Mouse (Mus musculus) hindbrain, embryonic 14.5 days (tissue): ENCODE measurements at regions not wholly inside any gene's neighbourhood (a gene's known extent, or its start where the extent isn't known, plus 50 kb on each side); places are given as distances from the start of the nearest gene placed in this dataset.

Experiments
- ATAC-seq: fragments of 200-750 bp; cut with Nextera tagmentation; 2 replicates; pipeline ENCODE4 v1.8.0; 2017; ENCODE audit warnings: moderate number of reproducible peaks, mild to moderate bottlenecking, moderate TSS enrichment, moderate library complexity; ENCODE audit not compliant: low FRiP score
- DNase-seq: peaks from one replicate; pipeline ENCODE4 v3.0.0-alpha.2; 2015; ENCODE audit warnings: low spot score
- H3K27ac ChIP-seq: fragments of 300-500 bp; sonication (generic); 2 replicates; pipeline ENCODE4 v1.5.1; 2014; ENCODE audit warnings: mild to moderate bottlenecking, moderate library complexity
- H3K27me3 ChIP-seq: fragments of 300-500 bp; sonication (generic); 2 replicates; pipeline ENCODE4 v1.6.1; 2014; ENCODE audit warnings: mild to moderate bottlenecking, low read length, mixed read lengths; ENCODE audit not compliant: control insufficient read depth, insufficient read depth
- H3K36me3 ChIP-seq: fragments of 300-500 bp; sonication (generic); replicated peaks from 2 replicates; pipeline ENCODE4 v1.6.1; 2014; ENCODE audit not compliant: control insufficient read depth, insufficient read depth
- H3K4me1 ChIP-seq: fragments of 300-500 bp; sonication (generic); replicated peaks from 2 replicates; pipeline ENCODE4 v1.6.1; 2014; ENCODE audit warnings: antibody characterized with exemption, low read length, mixed read lengths; ENCODE audit not compliant: control insufficient read depth, insufficient read depth
- H3K4me2 ChIP-seq: fragments of 300-500 bp; sonication (generic); replicated peaks from 2 replicates; pipeline ENCODE4 v1.6.1; 2014; ENCODE audit warnings: mild to moderate bottlenecking, moderate library complexity
- H3K4me3 ChIP-seq: fragments of 300-500 bp; sonication (generic); replicated peaks from 2 replicates; pipeline ENCODE4 v1.5.1; 2014; ENCODE audit warnings: mild to moderate bottlenecking, low read length
- H3K9ac ChIP-seq: fragments of 300-500 bp; sonication (generic); 2 replicates; pipeline ENCODE4 v1.6.1; 2014
- H3K9me3 ChIP-seq: fragments of 300-500 bp; sonication (generic); 2 replicates; pipeline ENCODE4 v1.6.1; 2016; ENCODE audit warnings: low read length; ENCODE audit not compliant: control insufficient read depth
- WGBS: fragments of 180-500 bp; shearing (Covaris S2); extraction: QIAGEN DNeasy Blood & Tissue Kit; methylation state at CpG from one replicate; pipeline ENCODE4 v1.1.7; 2014; 5-methylcytosine and 5-hydroxymethylcytosine counted together

DNA sequence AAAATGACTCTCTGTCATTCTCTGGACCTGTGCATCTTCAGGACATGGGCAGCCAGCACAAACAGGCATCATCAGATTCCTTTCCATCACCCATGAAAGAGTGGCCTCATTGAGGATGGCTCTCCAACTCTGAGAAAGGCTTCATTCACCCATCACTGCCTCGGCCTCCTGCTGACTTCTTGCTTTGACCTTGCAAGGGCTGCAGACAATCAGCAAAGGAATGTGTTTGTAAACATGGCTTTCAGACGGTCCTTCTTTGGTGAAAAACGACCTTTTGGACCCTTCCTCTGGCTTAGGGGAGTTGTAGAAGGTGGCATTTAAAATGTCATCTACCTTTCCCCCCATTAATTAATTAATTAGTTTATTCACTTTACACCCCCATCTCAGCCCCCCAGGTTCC, 134.3 kb downstream of the Moxd1 start:
- Histone ChIP-seq H3K27ac (no peak overlapping the region), H3K36me3 (no peaks in the 10 kb centered on the region), H3K4me2 (no peak overlapping the region), H3K4me3 (no peak overlapping the region), H3K4me1 (no peaks in the 10 kb centered on the region), H3K9ac (no peak overlapping the region), H3K9me3 (no peaks in the 10 kb centered on the region), H3K27me3 (no peaks in the 10 kb centered on the region)
- DNase-seq = no peak
- no peak for ATAC-seq
- WGBS = 7% methylated on average over 3 of the region's 3 CpGs

DNA sequence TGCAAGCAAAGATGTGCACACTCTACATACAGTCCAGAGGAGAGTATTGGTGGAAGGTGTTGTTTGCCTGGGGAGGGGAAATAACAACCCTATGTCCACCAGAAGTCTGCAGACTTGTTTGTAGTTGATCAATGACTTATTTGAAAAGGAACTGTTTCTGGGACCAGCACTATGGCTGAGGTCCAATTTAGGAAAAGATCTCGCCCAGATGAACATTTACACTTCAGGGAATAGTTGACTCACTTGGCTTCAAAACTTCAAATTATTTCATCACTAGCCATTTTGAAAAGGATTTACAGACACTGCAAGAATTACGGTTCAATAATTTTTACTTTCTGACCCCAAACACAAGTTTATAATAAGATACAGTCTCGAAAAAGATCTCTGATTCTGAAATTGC, 138.1 kb downstream of the Moxd1 start:
- WGBS = 90% methylated on average over 3 of the region's 3 CpGs
- no peak overlapping the region for H3K4me2 ChIP-seq
- H3K36me3 ChIP-seq = no peaks in the 10 kb centered on the region
- H3K9me3 ChIP-seq = no peaks in the 10 kb centered on the region
- H3K4me3 ChIP-seq = no peak overlapping the region
- H3K27ac ChIP-seq = no peak overlapping the region
- ATAC-seq (no peak), DNase-seq (no peak)
- H3K27me3 ChIP-seq = no peaks in the 10 kb centered on the region
- no peaks in the 10 kb centered on the region for H3K4me1 ChIP-seq
- H3K9ac ChIP-seq = no peak overlapping the region

DNA sequence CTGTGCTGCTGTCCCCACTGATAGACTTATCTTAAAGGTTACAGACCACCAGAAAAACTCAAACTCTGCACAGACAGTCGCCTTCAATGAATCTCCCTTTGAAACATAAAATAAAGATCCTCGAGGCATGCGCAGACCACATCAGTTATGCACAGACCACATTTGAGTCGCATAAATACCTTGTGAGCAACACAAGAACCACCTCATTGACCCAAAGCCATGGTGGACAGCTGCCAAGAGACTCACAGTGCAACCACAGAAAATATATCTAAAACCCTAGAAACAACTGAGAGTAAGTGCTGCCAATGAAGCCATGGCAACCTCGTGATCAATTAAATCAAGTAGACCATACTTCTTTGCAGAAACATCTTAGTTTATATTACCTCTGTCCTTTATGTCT, 142.1 kb downstream of the Moxd1 start:
- Histone ChIP-seq H3K4me3 (no peak overlapping the region), H3K36me3 (no peaks in the 10 kb centered on the region), H3K4me1 (no peaks in the 10 kb centered on the region), H3K4me2 (no peak overlapping the region), H3K9ac (no peak overlapping the region), H3K9me3 (no peaks in the 10 kb centered on the region), H3K27ac (no peak overlapping the region), H3K27me3 (no peaks in the 10 kb centered on the region)
- DNase-seq (no peak), ATAC-seq (no peak)
- WGBS = 79% methylated on average over 5 of the region's 5 CpGs

DNA sequence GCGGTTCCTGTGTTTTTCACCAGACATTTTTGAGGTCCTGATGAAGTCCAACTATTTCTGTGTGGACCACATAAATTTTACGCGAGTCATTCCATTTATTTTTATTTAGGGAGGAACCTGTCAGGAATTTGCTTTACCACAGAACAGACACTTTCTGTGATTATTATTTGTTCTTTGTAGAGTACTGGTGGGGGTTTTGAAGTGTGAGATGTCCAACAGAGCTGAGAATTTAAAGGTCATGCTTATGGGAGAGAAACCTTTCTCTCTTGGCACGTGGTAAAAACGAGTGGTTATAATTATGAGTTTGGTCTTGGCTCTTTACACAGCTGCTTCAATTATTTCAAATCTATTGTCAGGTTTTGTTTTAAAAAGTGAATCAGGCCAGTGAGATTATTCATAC, 143.7 kb downstream of the Moxd1 start:
- H3K4me3 ChIP-seq = no peak overlapping the region
- H3K36me3 ChIP-seq = no peaks in the 10 kb centered on the region
- 74% methylated on average over 5 of the region's 5 CpGs for WGBS
- no peak for DNase-seq
- ATAC-seq = no peak
- no peaks in the 10 kb centered on the region for H3K4me1 ChIP-seq
- no peak overlapping the region for H3K4me2 ChIP-seq
- H3K9ac ChIP-seq = no peak overlapping the region
- H3K27me3 ChIP-seq = no peaks in the 10 kb centered on the region
- no peak overlapping the region for H3K27ac ChIP-seq
- H3K9me3 ChIP-seq = no peaks in the 10 kb centered on the region

DNA sequence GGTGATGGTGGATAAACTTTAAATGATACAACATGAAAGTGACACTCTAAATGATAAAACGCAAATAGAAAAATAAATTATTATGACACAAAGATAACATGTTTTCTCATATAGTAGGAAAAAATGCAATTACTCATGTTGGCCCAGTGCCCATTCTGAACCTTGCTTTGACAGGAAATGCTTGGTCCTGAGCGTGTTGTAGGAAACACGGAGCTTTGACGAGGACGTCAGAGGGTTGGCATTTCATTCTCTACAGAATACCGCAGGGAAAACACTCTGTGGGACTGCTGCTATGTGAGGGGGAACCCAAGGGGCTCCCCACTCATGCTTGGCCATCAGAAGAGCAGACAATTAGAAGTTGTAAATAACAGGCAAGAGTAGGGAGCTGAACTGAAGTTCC, 150.6 kb downstream of the Moxd1 start:
- 68% methylated on average over 6 of the region's 6 CpGs for WGBS
- Histone ChIP-seq H3K9ac (no peak overlapping the region), H3K4me3 (no peak overlapping the region), H3K36me3 (no peaks in the 10 kb centered on the region), H3K27me3 (no peaks in the 10 kb centered on the region), H3K4me1 (no peaks in the 10 kb centered on the region), H3K9me3 (no peaks in the 10 kb centered on the region), H3K27ac (no peak overlapping the region), H3K4me2 (no peak overlapping the region)
- DNase-seq (no peak), ATAC-seq (no peak)

DNA sequence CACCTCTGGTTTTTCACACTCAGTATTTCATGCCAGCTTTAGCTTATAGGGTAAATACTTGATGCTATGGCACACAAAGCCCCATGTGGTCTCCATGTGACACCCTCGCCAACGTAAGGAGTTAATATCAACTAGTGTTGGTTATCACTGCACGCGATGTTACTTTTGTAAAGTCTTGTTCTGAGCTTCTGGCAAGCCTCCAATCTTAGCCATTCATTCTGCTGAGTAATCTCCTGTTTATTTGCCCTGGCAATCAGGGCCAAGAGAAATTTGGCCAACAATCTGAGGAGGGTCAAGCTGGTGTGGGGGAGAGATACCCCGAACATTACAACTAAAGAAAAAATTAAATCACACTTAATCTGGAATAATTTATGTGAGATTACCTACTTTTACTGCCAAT, 156.0 kb downstream of the Moxd1 start:
- Histone ChIP-seq H3K4me1 (no peaks in the 10 kb centered on the region), H3K9me3 (no peaks in the 10 kb centered on the region), H3K27ac (no peak overlapping the region), H3K36me3 (no peaks in the 10 kb centered on the region), H3K4me3 (no peak overlapping the region), H3K4me2 (no peak overlapping the region), H3K27me3 (no peaks in the 10 kb centered on the region), H3K9ac (no peak overlapping the region)
- 73% methylated on average over 5 of the region's 5 CpGs for WGBS
- DNase-seq = no peak
- ATAC-seq = no peak

DNA sequence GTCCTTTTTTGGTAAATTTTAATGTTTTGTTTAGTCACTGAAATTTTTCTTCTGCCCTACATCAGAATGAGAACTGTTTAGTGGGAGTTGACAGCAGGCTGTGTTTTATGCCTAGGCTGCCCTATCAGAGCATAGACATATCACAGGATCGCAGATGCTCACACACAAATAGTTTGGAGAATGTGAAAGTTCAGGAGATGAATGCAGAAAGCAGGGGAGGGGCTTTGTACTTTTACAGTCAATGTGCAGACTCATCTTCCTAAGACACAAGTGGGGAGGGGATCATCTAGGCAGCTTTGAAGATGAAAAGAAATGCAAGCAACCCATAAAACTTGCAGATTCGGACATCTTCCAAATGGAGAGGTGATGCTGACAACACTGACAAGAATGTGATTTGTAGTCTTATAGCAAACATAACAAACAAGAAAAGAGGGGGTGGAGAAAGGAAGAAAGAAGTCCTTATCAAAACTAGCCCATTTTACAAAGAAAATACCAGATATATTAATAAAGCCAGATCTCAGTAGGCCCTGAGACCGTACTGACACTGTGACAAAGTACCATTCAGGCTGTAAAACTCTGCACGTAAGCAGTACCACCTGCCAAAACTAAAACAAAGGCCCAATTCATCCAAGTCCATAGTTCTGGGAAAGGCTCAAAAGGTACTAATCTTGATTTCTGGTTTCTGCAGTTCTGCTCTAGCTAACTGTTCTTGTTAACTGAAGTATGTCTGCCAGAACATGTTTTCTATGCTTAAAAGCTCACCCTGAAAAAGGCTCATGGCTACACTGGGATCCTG, 157.4 kb downstream of the Moxd1 start:
- H3K36me3 ChIP-seq = no peaks in the 10 kb centered on the region
- H3K4me1 ChIP-seq = no peaks in the 10 kb centered on the region
- no peak for ATAC-seq
- no peak overlapping the region for H3K27ac ChIP-seq
- DNase-seq = no peak
- H3K4me3 ChIP-seq = no peak overlapping the region
- H3K9ac ChIP-seq = no peak overlapping the region
- no peak overlapping the region for H3K4me2 ChIP-seq
- 82% methylated on average over 4 of the region's 4 CpGs for WGBS
- no peaks in the 10 kb centered on the region for H3K27me3 ChIP-seq
- no peaks in the 10 kb centered on the region for H3K9me3 ChIP-seq

DNA sequence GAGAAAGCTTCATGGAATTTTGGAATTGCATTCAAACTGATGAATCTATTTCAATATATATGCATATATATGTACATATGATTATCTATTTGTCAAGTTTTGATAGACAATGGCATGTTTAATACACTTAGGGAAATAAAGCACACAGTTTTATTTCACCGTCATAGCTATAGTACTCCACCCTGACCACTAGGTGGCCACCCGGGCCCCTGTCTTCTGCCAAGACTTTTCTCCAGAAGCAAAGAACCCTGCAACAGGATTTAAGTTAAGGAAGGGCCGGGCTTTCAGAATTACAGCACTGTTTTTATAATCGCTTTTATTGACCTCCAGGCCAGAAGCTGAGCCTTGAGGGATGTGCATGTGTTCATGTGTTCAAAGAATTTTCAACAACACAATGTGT, 158.6 kb downstream of the Moxd1 start:
- ATAC-seq = no peak
- 29% methylated on average over 4 of the region's 4 CpGs for WGBS

DNA sequence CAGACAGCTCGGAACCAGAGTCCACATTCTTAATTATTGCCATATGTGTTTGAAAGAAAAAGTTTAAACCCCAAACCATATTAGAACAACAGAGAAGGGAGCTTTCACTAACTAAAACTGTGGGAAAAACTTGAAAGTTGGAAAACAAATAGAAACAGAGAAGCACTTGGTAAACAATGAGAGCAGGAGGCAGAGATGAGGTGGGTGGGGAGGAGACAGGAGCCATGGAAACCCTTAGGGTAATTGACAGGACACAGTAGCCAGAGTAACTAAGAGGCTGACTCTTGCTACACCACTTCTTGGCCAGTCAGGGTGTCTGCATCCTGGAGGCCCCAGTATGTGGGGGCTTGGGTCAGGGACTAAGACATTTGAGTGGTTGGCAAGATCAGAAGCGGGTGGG, 160.7 kb downstream of the Moxd1 start:
- no peak overlapping the region for H3K4me2 ChIP-seq
- H3K9ac ChIP-seq = no peak overlapping the region
- DNase-seq = no peak
- no peaks in the 10 kb centered on the region for H3K9me3 ChIP-seq
- H3K36me3 ChIP-seq = no peaks in the 10 kb centered on the region
- H3K27ac ChIP-seq = no peak overlapping the region
- ATAC-seq = no peak
- no peaks in the 10 kb centered on the region for H3K27me3 ChIP-seq
- WGBS = 87% methylated on average over 2 of the region's 2 CpGs
- no peak overlapping the region for H3K4me3 ChIP-seq
- no peaks in the 10 kb centered on the region for H3K4me1 ChIP-seq

More for the DNA sequence above, 158.6 kb downstream of the Moxd1 start:
- peak; percentile 39 for DNase-seq
- no peak overlapping the region for H3K9ac ChIP-seq
- no peak overlapping the region for H3K27ac ChIP-seq
- H3K4me3 ChIP-seq = no peak overlapping the region
- no peaks in the 10 kb centered on the region for H3K9me3 ChIP-seq
- no peaks in the 10 kb centered on the region for H3K4me1 ChIP-seq
- H3K27me3 ChIP-seq = no peaks in the 10 kb centered on the region
- no peaks in the 10 kb centered on the region for H3K36me3 ChIP-seq
- no peak overlapping the region for H3K4me2 ChIP-seq

DNA sequence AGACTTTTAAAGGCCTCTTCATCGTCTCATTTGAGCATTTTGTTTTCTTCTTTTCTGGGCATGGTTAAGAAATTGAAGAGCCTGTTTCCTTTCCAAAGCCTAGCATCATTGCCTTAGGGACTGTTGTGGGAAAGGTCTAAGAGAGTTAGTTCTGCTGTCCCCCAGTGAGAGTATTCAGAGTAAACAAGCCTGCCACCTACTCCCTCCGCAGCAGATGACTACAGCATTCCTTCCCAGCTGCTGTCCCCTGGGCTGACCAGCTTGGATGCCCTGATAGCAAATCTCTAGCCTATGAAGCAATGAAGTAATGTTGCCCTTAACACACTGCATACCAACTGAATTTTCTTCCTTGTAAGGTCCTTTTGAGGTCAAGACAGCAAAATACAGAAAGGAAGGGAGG, 164.9 kb downstream of the Moxd1 start:
- H3K36me3 ChIP-seq = no peaks in the 10 kb centered on the region
- WGBS = 60% methylated on average over 2 of the region's 2 CpGs

More for the DNA sequence above, 164.9 kb downstream of the Moxd1 start:
- H3K9ac ChIP-seq = no peak overlapping the region
- no peak overlapping the region for H3K4me3 ChIP-seq
- no peak for ATAC-seq
- H3K4me2 ChIP-seq = no peak overlapping the region
- no peaks in the 10 kb centered on the region for H3K27me3 ChIP-seq
- no peak overlapping the region for H3K27ac ChIP-seq
- H3K4me1 ChIP-seq = no peaks in the 10 kb centered on the region
- no peaks in the 10 kb centered on the region for H3K9me3 ChIP-seq
- DNase-seq = no peak
